Mouse (Mus musculus) forebrain, embryonic 14.5 days (tissue): ENCODE data around the gene Hsd11b2. TPM values are rescaled to one million over a fixed set of nuclear protein-coding genes. Genes with fewer than 3 reads are reported as not detected.
A peak's percentile ranks its signal among the peaks of the same experiment; 100 is the strongest.

Experiments
- ATAC-seq: fragments of 200-750 bp; cut with Nextera tagmentation; 2 replicates; pipeline ENCODE4 v1.8.0; 2017; ENCODE audit warnings: mild to moderate bottlenecking, moderate library complexity
- DNase-seq: peaks from one replicate; pipeline ENCODE4 v3.0.0-alpha.2; 2015; ENCODE audit warnings: low spot score
- H3K27ac ChIP-seq: fragments of 300-500 bp; sonication (generic); 2 replicates; pipeline ENCODE4 v1.5.1; 2014; ENCODE audit warnings: low read depth, mild to moderate bottlenecking, control low read depth, low read length, moderate library complexity
- H3K27me3 ChIP-seq: fragments of 300-500 bp; sonication (generic); replicated peaks from 2 replicates; pipeline ENCODE4 v1.6.1; 2014; ENCODE audit warnings: low read length, control low read depth, mixed read lengths; ENCODE audit not compliant: control insufficient read depth, insufficient read depth
- H3K36me3 ChIP-seq: fragments of 300-500 bp; sonication (generic); 2 replicates; pipeline ENCODE4 v1.6.1; 2014; ENCODE audit warnings: low read length, control low read depth; ENCODE audit not compliant: control insufficient read depth, insufficient read depth
- H3K4me1 ChIP-seq: fragments of 300-500 bp; sonication (generic); 2 replicates; pipeline ENCODE4 v1.6.1; 2014; ENCODE audit warnings: antibody characterized with exemption, low read length, control low read depth; ENCODE audit not compliant: control insufficient read depth, insufficient read depth
- H3K4me2 ChIP-seq: fragments of 300-500 bp; sonication (generic); 2 replicates; pipeline ENCODE4 v1.6.1; 2014; ENCODE audit warnings: mild to moderate bottlenecking, control low read depth, low read length
- H3K4me3 ChIP-seq: fragments of 300-500 bp; sonication (generic); 2 replicates; pipeline ENCODE4 v1.5.1; 2014; ENCODE audit warnings: low read depth, low read length, control low read depth
- H3K9ac ChIP-seq: fragments of 300-500 bp; sonication (generic); 2 replicates; pipeline ENCODE4 v1.6.1; 2014; ENCODE audit warnings: mild to moderate bottlenecking, low read length, control low read depth, moderate library complexity
- H3K9me3 ChIP-seq: fragments of 300-500 bp; sonication (generic); replicated peaks from 2 replicates; pipeline ENCODE4 v1.6.1; 2016; ENCODE audit warnings: low read length, control low read depth, mixed read lengths; ENCODE audit not compliant: control insufficient read depth
- WGBS: fragments of 180-500 bp; shearing (Covaris S2); extraction: QIAGEN DNeasy Blood & Tissue Kit; methylation state at CpG from one replicate; pipeline ENCODE4 v1.1.7; 2014; 5-methylcytosine and 5-hydroxymethylcytosine counted together
- polyA plus RNA-seq: library from polyadenylated mRNA; unstranded; fragments of >200 nt; fragmentation: Nextera tagmentation; extraction: Ambion mirVana; gene quantifications from 2 replicates; pipeline ENCODE4 v1.2.1, GENCODE M21; 2014

Hsd11b2 gene
- polyA plus RNA-seq, 1 experiment from 2014 or later = 1.1 TPM

GRCm38 (mm10) chr8:105473816-105474606 is 44.5 kb upstream of the Hsd11b2 start:
- no peak overlapping the region for H3K27ac ChIP-seq
- peak overlapping the region; percentile 17 for H3K9ac ChIP-seq
- no peaks in the 10 kb centered on the region for H3K9me3 ChIP-seq
- 0 out of 2 replicates have a peak, but pooled peaks cover 4% of the 10 kb centered on the region for H3K27me3 ChIP-seq
- peak overlapping the region; percentile 16; the same call in 1 of the 2 replicates for H3K4me2 ChIP-seq
- ATAC-seq = no peak; the same call in 1 of the 2 replicates
- peak; percentile 82 for DNase-seq
- WGBS = 27% methylated on average over 17 of the region's 17 CpGs
- H3K36me3 ChIP-seq = 0 out of 2 replicates have a peak, but pooled peaks cover 3% of the 10 kb centered on the region
- peaks cover 28% of the 10 kb centered on the region for H3K4me1 ChIP-seq
- no peak overlapping the region for H3K4me3 ChIP-seq

GRCm38 (mm10) chr8:105474680-105475079 is 43.9 kb upstream of the Hsd11b2 start:
- H3K27me3 ChIP-seq = 0 out of 2 replicates have a peak, but pooled peaks cover 4% of the 10 kb centered on the region
- WGBS = 38% methylated on average over 5 of the region's 5 CpGs
- ATAC-seq (no peak), DNase-seq (no peak)
- peak overlapping the region; percentile 2; the same call in 1 of the 2 replicates for H3K9ac ChIP-seq
- no peak overlapping the region for H3K27ac ChIP-seq
- H3K36me3 ChIP-seq = 0 out of 2 replicates have a peak, but pooled peaks cover 3% of the 10 kb centered on the region
- H3K4me3 ChIP-seq = no peak overlapping the region
- peaks cover 21% of the 10 kb centered on the region for H3K4me1 ChIP-seq
- no peaks in the 10 kb centered on the region for H3K9me3 ChIP-seq
- H3K4me2 ChIP-seq = peak overlapping the region; percentile 16; the same call in 1 of the 2 replicates

- no peak for ATAC-seq
- no peak overlapping the region for H3K9ac ChIP-seq
- 0 out of 2 replicates have a peak, but pooled peaks cover 4% of the 10 kb centered on the region for H3K27me3 ChIP-seq
- no peak for DNase-seq
- no peak overlapping the region for H3K4me2 ChIP-seq
- WGBS = 51% methylated on average over 4 of the region's 4 CpGs
- H3K36me3 ChIP-seq = 0 out of 2 replicates have a peak, but pooled peaks cover 3% of the 10 kb centered on the region
- H3K4me3 ChIP-seq = no peak overlapping the region
- H3K27ac ChIP-seq = no peak overlapping the region
- H3K4me1 ChIP-seq = peaks cover 17% of the 10 kb centered on the region
- no peaks in the 10 kb centered on the region for H3K9me3 ChIP-seq
Measured at GRCm38 (mm10) chr8:105475254-105475653, 43.3 kb upstream of the Hsd11b2 start.

GRCm38 (mm10) chr8:105475742-105476141 is 42.8 kb upstream of the Hsd11b2 start:
- Histone ChIP-seq H3K27ac (no peak overlapping the region), H3K27me3 (0 out of 2 replicates have a peak, but pooled peaks cover 4% of the 10 kb centered on the region), H3K9me3 (no peaks in the 10 kb centered on the region), H3K4me3 (no peak overlapping the region), H3K36me3 (0 out of 2 replicates have a peak, but pooled peaks cover 3% of the 10 kb centered on the region), H3K4me1 (peaks cover 14% of the 10 kb centered on the region), H3K4me2 (no peak overlapping the region), H3K9ac (no peak overlapping the region)
- no peak for ATAC-seq
- 96% methylated on average over 8 of the region's 8 CpGs for WGBS
- no peak for DNase-seq

GRCm38 (mm10) chr8:105476161-105476560 is 42.4 kb upstream of the Hsd11b2 start:
- Histone ChIP-seq H3K36me3 (0 out of 2 replicates have a peak, but pooled peaks cover 3% of the 10 kb centered on the region), H3K27me3 (0 out of 2 replicates have a peak, but pooled peaks cover 4% of the 10 kb centered on the region), H3K4me1 (peaks cover 11% of the 10 kb centered on the region), H3K9ac (no peak overlapping the region), H3K27ac (no peak overlapping the region), H3K4me3 (no peak overlapping the region), H3K9me3 (no peaks in the 10 kb centered on the region), H3K4me2 (no peak overlapping the region)
- ATAC-seq (no peak), DNase-seq (no peak)
- WGBS = 86% methylated on average over 7 of the region's 7 CpGs

GRCm38 (mm10) chr8:105476628-105477413 is 41.7 kb upstream of the Hsd11b2 start:
- H3K4me3 ChIP-seq = no peak overlapping the region
- H3K9ac ChIP-seq = no peak overlapping the region
- 0 out of 2 replicates have a peak, but pooled peaks cover 4% of the 10 kb centered on the region for H3K27me3 ChIP-seq
- no peak for ATAC-seq
- 0 out of 2 replicates have a peak, but pooled peaks cover 3% of the 10 kb centered on the region for H3K36me3 ChIP-seq
- H3K9me3 ChIP-seq = no peaks in the 10 kb centered on the region
- DNase-seq = peak; percentile 32
- peaks cover 9% of the 10 kb centered on the region for H3K4me1 ChIP-seq
- no peak overlapping the region for H3K4me2 ChIP-seq
- 42% methylated on average over 25 of the region's 25 CpGs for WGBS
- H3K27ac ChIP-seq = no peak overlapping the region

- Histone ChIP-seq H3K27ac (no peak overlapping the region), H3K4me1 (peaks cover 9% of the 10 kb centered on the region), H3K36me3 (0 out of 2 replicates have a peak, but pooled peaks cover 3% of the 10 kb centered on the region), H3K9ac (no peak overlapping the region), H3K27me3 (no peaks in the 10 kb centered on the region), H3K4me2 (no peak overlapping the region), H3K4me3 (no peak overlapping the region), H3K9me3 (no peaks in the 10 kb centered on the region)
- WGBS = 88% methylated on average over 3 of the region's 3 CpGs
- ATAC-seq (no peak), DNase-seq (no peak)
Measured at GRCm38 (mm10) chr8:105477792-105478191, 40.8 kb upstream of the Hsd11b2 start.

- H3K9me3 ChIP-seq = no peaks in the 10 kb centered on the region
- no peak for DNase-seq
Measured at GRCm38 (mm10) chr8:105481013-105481412, 37.5 kb upstream of the Hsd11b2 start.

More at GRCm38 (mm10) chr8:105481013-105481412, 37.5 kb upstream of the Hsd11b2 start:
- Histone ChIP-seq H3K27me3 (no peaks in the 10 kb centered on the region), H3K9ac (no peak overlapping the region), H3K4me1 (no peaks in the 10 kb centered on the region), H3K4me2 (no peak overlapping the region), H3K36me3 (0 out of 2 replicates have a peak, but pooled peaks cover 3% of the 10 kb centered on the region), H3K27ac (no peak overlapping the region), H3K4me3 (no peak overlapping the region)
- 35% methylated on average over 2 of the region's 2 CpGs for WGBS
- ATAC-seq = no peak
